Mouse (Mus musculus): ENCODE results near the gene Mief1.

DNA sequence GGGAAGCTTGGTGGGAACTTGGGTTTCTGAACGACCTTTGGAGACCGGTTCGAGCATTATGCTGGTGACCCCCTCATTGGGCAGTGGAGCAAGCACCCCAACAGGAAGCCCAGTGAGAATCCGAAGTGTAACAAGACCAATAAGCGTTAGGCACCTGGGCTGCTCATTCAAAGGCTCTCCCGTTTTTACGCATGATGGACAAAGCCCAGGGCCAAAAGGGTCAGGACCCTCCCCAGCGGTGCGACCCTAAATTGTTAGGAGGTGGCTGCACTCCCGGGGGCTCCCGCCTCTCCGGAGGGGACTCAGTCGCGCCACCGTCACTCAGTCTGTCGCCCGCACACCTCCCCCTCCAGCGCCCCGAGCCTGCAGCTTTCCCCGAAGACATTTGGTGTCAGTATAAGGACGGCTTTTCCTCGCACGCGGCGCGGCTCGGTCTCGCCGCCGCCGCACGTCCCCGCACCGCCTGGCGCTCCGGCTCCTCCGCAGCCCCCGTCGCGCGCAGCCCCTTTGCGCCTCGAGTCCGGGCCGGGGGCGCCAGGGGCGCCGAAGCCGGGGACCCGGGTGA lies 53.1 kb downstream of the Mief1 start, which contains the start of gene Cacna1i:
- TF ChIP-seq CTCF (IDR thresholded peaks at IDR 0.05; ENCODE audit: low read depth, low read length) (no peak), POLR2A (IDR thresholded peaks at IDR 0.05; ENCODE audit: extremely low read depth, insufficient read depth, low read length) (no peak)
